Mouse (Mus musculus): ENCODE data around the gene Pfkm.
A peak's percentile ranks its signal among the peaks of the same experiment; 100 is the strongest.

Gene Pfkm

DNA sequence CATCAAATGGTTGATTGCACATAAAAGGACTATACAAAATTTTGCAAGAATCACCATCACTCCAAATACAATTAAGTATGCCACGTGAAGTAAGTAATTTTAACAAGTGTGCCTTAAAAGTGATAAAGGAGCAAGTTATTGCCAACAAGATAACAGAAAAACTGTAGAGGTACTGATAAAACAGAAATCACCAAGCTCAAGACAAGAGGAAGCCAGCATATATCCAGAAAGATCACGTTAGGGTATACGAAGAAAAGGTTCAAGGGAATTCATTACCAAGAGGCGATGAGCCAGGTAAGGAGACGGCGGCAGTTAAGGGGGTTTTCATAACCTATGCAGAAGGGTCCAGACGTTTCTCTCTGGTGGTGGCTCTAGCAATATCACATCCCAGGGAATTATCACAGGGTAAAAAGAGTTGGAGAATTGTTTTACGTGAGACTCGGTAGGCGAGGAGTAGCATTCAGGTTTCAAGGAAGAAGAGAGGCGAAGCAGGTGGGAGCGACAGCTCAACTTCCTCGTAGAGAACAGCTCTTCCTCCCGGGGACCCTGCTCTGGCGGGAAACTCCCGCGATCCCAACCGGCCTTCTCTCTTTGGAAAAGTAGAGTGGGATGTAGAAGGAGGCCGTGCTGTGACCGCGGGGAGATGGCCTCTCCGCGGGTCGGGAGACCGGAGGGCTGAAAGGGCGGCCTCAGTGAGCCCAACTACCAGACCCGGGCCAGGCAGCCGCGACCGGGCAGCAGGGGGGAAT lies at the start of gene Pfkm:
Gene Pfkm (plus strand): TSS at position 218 of the 749 bp plus-strand sequence.
- DNase-seq = no peak

DNA sequence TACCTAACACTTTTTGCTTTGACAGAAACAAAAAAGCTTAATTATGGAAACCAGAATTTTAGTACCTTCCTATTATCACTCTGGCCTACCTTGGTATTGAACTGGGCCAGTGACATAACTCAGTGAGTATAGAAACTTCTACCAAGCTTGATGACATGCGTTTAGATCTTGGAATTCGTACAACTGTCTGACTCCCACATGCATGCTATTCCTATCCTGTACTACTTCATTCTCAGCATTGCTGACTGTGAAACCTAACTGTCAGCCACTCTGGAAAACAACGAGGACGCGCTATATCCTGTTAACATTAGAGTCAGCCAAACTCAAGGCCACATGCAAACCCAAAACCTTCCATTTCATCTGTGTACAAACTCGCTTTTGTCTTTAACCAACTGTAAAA lies 48.4 kb upstream of the Pfkm start:
- DNase-seq = no peak

DNA sequence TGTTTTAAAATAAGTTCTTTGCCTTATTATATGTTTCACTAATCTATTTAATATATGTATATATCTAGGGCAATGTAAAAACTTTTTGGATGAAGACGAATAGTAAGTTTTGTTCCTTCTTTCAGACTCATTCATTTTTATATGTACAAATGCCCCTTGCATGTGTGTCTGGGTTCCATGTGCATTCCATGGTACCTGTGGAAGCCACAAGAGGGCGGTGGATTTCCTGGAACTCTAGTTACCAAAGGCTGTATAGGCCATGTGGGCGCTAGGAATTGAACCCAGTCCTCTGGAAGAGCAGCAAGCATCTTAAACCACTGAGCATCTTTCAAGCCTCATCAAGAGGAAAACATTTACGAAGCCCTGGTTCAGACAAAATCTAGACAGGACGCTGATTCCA lies 48.0 kb upstream of the Pfkm start:
- no peak for DNase-seq

DNA sequence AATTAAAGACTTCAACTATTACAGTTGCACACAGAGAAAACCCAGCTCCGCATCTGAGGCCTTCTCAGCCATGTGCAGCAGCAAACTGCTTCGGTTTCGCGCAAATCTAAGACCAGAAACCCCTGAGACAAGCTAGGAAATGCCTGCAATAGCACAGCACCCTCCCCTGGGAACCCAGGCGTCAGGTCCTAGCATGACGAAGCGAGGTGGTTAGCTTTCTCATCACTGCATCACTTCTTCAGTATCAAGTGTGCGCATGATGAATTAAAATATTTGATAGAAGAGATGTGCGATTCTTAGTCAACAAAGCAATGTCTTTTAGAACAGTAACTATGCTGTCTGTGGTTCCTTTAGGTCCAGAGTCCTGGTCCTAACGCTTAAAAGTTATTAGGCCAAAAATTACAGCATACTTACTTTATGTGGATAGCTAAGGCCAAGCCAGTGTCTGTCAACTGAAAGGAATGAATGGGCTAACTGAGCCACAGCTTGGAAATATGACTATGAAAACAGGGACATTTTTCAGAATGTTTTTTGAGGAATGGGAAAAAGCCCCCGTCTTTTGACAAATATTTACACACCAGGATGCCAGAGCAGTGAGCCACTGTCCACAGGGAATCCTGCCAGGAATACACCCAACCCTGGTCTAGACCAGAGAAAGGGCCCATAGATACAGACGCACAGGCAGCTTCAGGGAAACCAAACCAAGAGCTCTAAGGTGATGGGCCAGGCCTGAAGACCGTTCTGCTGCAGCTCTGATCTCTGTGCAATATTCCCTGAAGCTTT lies 43.3 kb upstream of the Pfkm start:
- DNase-seq = no peak

DNA sequence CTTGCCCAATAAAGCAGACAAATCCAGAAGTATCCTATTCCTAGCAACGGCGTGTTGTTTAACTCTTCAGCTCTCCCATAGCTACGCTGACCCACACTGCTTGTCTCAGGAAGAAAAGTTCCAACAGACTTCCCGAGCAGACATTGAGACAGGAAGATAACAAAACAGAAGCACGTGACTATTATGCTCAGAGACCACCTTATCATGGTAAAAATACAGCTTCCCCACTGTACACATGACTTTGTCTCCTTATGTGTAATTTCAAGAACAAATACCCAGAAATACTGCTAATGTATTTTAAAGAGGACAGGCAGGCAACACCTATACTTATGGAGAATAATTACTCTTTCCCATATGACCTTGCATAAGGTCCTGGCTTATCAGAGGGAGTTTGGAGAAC lies 40.7 kb upstream of the Pfkm start:
- DNase-seq = no peak

DNA sequence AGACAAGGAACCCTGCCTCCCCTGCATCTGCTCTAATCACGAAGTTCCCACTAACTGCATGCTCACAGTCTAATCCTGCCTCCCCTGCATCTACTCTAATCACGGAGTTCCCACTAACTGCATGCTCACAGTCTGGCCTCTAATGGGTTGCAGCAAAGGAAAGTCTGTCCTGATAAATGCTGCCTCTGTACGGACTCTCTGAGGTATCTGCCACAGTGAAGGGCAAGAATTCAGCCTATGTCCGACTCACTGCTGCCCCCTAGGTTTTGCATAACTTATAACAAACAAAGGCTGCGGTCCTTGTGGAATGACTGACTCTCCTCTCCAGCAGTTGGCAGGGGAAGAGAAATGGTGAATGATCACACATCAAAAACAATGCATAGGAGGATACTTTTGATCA lies 37.1 kb upstream of the Pfkm start:
- DNase-seq = no peak

DNA sequence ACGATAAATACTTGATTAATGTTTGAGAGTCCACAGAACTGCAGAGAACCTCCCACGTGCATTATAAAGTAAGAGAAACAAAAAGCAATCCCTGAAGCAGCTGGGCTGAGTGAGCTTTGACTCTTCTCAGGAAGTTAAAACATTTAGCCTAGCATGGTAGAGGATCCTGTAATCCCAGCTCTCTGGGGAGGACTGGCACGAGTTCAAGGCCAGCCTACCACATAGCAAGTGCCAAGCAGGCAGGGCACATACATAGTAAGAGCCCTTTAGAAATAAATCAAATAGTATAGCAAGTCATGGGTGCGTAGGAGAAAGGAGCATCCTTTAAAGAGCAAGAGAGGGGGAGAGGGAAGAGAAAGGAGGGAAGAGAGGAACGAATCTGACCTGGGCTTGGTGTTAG lies 26.5 kb upstream of the Pfkm start:
- DNase-seq = no peak

DNA sequence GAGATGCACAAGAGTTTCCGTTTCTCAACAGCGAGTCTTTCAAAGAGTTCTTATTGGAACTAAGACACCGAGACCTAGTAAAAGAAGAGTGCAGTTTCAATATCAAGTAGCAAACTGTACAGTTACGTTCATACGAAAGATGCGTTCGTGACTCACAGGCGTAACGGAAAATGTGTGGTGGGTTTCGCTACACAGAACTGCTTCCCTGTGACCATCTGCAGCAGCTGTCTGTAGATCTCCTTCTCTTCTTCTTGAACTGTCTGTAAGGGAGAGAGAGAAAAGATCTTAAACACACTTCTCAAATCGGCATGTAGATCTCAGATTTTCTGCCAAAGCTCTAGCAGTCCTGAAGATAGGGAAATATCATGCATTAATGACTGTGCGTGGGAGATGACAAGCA lies 25.8 kb upstream of the Pfkm start:
- no peak for DNase-seq

DNA sequence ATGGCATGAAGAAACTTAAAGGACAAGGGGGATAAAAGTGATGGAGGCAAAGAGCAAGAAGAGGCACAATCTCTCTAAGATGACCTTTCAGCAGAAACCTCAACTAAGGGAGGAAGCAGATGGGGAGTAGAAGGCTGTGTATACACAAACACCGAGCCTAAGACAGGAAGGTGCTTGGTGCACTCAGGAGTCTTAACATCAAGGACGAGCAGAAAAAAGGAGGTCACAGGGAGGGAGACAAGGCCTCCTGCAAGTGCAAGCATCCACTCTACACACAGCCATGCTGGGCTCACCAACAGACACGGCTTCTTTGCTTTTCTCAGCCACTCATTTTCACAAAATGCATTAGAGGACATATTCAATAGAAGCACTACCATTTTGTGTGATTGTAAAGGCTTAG lies 24.9 kb upstream of the Pfkm start:
- DNase-seq = no peak

DNA sequence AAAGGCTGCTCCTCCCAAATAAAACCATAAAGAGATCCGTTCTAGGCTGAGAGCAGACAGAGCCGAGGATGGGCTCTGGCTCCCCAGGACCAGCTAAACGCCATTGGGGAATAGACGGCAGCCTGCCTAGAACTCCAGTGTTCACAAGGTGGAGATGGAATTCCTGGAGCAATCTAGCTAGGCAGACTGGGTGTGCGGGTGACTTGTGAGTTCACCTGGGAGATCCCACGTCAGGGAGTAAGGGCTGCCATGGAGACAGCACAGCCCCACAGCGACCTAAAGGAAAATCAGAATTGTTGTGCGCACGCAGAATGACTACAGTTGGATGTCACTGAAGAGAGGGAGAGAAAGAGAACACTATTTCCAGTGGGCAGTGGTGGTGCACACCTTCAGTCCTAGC lies 23.9 kb upstream of the Pfkm start:
- no peak for DNase-seq

DNA sequence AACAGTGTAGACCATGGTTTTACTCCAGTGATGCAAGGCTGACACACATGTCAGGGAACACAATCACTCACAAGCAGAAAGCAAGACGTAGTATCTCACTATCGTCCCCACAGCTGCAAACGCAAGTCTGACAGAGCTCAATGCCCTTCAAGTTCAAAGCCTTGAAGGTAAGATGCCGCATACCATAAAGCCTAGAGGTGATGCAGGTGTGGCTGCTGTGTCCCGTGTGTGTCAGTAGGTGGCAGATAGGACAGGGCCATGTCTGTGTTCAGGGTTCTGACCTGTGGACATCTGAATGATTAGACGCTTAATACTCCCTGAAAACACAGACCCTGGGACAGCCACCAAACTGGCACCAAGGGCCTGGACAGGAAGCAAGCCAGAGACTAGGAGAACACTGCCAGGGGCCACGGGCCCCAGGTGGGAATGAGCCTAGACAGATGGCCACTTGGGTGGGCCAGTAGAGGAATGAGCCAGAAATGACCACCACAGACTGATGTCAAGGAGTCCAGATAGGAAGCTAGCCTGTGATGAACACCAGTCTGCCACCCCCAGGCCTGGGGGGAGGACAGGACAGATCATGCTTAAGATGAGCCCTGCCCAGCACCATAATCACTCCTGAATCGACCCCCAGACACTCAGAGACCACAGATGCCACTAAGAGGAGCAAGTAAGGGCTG lies 22.7 kb upstream of the Pfkm start:
- DNase-seq = no peak

DNA sequence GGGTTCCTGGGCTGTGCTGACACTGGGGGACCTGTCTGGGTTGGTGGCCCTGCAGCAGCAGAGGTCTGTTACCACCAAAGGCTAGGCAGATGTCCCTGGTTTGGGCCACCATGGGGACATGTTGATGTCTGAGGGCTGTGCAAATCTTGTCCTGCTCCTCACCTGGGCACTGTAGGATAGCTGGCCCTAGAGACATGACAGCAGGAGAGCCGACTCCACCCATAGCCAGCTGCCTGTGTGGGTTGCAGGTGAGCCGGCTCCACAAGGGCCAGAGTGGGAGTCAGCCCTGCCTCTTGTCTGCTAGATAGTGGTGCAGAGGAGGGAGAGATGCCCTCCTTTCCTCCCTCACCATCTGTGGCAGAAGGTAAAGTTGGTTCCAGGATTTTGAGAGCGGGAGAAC lies 22.0 kb upstream of the Pfkm start:
- DNase-seq = no peak

DNA sequence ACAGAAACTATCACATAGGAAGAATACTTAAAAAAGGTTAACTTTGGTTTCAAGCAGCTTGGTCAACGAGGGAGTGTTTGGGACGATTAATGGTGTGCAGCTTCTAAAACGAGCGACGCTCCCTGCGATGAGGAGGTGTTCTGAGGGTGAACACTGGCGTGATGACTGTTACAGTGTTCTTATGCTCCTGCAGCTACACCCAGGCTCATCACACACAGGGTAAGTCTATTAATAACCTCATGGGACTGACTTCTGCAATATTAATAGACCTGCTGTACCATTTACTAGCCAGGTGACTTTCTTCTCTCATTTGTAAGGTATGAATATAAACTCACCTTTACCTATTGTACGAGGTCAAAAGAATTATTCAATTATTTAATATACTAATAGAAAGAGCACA lies 17.9 kb upstream of the Pfkm start:
- no peak for DNase-seq

DNA sequence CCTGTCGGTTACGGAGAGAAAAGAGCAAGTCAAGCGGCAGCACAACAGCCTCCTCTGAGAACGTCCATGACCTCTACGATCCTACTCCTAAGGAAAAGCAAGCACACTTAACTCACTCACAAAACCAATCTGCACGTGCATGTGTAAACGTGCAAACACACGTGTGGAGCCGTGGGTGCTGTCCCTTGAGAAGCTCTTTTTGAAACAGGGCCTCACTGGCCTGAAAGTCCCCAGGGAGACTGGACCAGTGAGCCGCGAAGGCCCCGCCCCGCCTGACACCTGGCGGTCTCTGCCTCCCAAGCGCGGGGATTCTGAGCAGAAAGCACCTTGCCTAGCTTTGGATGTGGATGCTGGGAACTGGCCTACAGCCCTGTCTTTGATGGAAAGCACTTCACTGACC lies 17.4 kb upstream of the Pfkm start:
- DNase-seq = peak in 1 of 2 experiments; percentile 32

DNA sequence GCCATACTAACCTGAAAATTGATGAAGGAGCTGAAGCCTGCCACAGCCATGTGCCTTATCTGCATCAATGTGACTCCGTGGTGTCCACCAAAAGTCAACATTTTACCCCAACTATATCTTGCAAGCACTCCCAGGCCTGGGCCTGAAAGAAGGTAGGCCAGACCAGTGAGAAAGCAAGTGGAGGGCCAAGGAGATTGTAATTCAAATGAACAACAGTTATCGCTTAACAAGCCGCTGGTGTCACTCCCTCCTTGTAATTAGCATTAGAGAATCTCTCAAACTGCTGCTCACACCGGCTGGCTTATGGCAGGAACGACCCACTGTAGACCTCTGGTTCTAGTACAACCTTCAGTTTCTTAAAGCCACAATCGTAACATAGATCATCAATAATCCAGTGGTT lies 15.5 kb upstream of the Pfkm start:
- DNase-seq = no peak

DNA sequence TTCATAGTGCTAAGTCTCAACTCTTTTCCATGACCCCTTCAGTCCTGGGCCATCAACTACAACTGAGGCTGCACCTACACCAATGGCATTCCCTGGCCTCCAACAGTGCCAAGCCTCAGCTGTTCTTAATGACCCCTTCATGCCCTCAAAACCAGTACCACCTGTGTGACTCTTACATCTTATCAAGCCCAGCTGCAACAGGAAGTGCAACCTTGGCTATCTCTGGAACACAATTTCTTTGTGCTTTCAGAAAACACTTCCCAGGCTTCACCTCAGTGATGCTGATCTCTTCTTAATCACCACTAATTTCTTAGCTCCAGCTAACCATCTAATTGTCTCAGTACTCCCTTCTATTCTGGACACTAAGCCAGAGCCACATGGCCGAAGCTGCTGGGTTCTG lies 3.5 kb upstream of the Pfkm start:
- DNase-seq = no peak

DNA sequence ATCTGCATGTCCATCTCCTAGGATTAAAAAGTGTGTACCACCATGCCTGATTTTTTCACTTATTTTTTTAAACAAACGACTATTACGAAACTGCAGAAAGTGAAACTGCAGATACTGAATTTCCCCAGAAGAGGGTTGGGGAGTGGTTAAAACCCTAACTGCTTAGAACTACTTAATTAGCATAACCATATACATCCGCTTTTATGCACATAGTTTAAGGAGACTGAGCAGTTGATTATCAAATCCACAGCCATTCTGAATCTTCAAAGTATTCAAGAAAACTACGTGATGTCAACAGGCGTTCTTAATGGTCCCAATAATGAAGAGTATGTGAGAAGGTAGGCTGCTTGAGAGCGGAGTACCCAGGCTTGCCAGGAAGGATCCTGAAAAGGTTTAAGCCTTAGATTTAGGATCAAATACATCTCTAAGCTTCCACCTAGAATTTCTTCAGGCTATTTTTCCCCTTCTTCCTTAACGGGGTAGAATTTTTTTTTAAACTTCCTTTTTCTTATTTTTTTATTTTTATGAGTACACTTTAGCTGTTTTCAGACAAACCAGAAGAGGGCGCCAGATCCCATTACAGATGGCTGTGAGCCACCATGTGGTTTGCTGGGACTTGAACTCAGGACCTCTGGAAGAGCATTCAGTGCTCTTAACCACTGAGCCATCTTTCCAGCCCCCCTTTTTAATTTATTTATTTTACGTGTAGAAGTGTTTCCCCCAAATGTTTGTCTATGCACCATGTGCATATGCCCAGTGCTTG lies 2.8 kb upstream of the Pfkm start:
- peak in 1 of 2 experiments; percentile 66 for DNase-seq

DNA sequence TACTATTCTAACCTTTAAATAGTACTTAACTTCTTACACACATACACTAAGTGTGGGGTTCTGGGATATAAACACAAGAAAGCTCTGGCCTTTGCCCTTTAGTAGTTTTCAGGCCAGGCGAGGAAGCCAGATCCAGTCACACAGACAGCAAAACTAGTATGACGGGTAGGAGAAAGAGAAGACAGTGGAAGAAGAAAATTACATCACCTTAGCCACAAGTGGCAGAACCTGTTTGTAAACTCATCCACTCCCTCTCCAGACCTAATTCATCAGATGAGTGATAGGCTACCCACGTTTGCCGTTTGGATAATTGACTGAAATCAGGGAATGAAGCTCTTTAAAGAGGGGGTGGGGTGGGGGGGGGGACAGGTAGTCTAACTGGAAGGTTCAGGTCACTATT lies 548 bp upstream of the Pfkm start:
- DNase-seq = no peak

DNA sequence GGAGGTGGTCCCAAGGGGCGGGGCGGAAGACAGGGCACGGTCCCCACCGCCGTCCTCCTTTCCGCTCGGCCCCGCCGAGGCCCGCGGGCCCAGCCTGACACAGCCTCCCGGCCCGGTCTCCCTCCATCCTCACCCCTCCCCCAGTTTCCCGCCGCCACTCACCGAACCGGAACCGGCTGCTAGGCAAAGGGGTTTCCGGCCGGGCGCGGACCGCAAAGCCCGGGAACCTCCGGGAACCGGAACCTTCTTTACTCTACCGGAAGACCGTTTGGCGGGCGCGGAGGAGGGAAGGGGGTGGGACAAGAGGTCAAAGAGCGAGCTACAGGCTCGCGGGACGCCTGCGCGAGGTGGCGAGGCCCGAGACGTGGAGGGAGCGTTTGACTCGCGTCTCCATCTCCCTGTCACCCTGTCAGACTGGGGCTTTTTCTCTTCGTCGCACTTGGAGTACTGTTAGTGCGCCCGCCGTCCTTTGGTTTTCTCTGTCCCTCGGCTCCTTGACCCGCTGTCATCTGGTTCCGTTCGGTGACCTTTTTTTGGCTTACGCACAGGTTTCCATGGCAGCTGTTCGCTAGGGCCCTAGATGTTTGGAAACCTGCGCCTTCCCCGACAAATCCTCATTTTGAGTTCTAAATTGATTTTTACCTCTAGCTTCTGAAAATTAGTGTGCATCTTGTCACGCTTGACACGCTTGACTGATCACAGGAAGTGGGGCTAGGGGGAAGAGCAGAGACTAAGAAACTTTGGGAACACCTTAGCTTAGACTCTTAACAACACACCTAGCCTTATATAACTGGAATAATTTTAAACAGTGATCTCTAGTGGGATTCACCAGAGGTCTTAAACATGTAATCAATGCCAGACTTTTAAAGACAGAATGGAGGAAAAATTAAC lies 977 bp downstream of the Pfkm start, which contains the start of gene Senp1:
Gene Senp1 (minus strand): TSS at position 624 of the 891 bp plus-strand sequence.
- peak; percentile 93 to 94 for DNase-seq

DNA sequence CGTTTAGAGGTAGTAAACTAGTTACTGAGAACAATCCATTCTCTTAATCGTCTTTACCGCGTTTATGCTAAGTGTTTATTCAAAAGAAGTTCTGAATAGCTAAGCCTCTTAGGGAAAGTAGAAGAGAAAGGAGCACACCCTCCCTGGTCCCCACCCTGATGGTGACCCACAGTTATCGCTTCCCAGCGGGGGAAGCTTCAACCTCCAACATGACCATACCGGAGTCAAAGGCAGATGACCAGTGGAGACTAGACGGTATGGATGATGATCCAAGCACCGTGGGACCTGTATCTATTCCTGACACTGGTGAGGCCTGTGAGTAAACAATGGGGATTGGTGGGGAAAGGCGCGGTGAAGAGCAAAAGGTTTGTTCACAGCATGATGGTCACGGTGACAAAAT lies 2.5 kb downstream of the Pfkm start:
- no peak for DNase-seq

DNA sequence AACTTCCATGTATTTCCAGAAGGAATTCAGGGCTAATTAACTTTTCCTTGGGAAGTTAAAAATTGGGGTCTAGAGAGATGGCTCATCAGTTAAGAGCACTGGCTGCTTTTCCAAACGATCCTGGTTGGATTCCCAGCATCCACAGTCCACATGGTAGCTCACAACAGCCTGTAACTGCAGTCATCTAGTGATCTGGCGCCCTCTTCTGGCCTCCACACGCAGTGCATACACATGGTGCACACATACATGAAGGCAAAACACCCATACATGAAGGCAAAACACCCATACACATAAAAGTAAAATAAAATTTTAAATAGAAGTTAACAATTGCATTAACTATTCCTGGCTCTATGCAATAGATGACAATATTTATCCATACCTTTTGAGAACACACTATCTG lies 4.6 kb downstream of the Pfkm start:
- DNase-seq = no peak

DNA sequence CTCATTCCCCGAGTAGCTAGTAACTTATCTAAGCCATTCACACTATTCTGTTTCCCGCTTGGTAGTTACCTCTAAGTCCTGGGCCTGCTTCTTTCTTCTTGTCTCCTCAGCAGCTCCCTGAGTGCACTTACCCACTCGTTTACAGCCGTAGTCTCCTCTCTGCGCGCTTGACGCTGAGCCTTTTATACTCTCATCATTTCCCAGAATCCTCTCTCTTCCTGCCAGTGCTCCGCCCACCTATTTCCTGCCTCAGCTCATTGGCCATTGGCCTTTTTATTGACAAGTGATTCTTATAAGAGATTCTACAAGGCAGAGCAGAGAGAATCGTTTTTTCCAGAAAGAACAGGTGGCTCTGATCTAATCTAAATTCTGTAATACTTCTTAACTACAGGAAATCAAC lies 6.1 kb downstream of the Pfkm start:
- no peak for DNase-seq

Measured in lung, postnatal 4 days (tissue).